Mouse (Mus musculus): ENCODE results near the gene Ndst2.

Ndst2 gene

DNA sequence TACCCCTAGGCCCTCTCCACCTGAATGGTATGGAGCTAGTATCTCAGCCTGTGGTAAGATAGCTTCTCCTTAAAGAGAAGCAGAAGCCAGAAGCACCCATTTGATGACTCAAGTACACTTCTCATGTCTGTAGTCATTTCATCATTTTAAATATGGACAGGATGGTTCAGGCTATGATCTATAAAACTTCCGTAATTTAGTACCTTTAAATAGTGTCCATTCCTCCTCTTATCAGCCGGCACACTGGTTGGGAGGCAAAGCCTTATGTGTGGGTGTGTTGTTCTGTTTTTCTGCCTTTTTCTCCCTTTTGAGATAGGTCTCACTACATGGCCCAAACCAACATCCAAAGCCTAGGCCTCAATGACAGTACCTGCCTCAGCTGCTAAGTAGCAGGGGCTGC lies 35.8 kb downstream of the Ndst2 start:
- DNase-seq (ENCODE audit: low spot score in 2 of 2), result no peak

- DNase-seq (ENCODE audit: low spot score in 2 of 2), result peak in 1 of 2 experiments; percentile 65
These were observed 37.4 kb downstream of the Ndst2 start for GRCm38 (mm10) chr14:20696986-20697385.

DNA sequence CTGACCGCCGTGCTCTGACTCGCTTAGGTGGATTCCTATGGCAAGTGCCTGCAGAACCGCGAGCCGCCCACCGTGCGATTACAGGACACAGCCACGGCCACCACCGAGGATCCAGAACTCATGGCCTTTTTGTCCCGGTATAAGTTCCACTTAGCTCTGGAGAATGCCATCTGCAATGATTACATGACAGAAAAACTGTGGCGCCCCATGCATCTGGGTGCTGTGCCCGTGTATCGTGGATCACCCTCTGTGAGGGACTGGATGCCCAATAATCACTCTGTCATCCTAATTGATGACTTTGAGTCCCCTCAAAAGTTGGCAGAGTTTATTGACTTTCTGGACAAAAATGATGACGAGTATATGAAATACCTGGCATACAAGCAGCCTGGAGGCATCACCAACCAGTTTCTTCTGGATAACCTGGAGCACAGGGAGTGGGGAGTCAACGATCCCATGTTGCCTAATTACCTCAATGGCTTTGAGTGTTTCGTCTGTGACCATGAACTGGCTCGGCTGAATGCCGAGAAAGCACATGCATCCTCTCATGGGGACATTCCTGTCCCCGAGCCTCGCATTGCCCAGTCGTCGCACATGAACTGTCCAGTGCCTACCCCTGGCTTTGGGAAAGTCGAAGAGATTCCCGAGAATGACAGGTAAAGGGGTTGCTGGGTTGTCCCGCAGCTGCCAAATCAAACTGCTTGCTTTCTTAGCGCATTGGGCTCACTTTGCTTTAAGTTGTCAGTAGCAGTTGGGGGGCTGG lies 38.4 kb downstream of the Ndst2 start:
- DNase-seq (ENCODE audit: low spot score in 2 of 2), result peak in 1 of 2 experiments; percentile 52

DNA sequence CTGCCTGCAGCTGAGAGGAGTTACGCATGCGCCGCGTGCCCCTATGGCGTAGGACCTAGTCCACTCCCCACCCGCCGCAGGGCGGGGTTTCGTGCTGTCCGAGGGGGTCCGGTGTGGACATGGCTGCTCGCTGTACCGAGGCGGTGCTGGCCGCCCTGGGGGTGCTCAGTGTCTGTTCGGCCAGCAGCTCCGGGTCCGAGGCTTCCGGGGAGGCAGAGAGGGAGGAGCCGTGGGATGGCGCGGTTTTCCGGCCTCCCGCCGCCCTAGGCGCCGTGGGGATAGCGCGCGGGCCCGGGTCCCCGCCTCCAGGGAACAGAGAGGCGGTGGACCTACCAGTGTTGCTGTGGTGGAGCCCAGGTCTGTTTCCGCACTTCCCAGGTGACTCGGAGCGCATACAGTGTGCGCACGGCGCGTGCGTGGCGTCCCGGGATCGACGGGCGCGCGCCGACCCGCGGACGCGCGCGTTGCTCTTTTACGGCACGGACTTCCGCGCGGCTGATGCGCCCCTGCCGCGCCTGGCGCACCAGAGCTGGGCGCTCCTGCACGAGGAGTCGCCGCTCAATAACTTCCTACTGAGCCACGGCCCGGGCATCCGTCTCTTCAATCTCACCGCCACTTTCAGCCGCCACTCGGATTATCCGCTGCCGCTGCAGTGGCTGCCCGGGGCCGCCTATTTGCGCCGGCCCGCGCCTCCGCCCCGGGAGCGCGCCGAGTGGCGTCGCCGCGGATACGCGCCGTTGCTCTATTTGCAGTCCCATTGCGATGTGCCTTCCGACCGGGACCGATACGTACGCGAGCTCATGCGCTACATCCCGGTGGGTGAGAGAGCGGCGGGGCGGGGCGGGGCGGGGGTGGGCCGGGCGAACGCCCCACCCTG lies 39.2 kb downstream of the Ndst2 start, which contains the start of gene Fut11:
Gene Fut11 (plus strand): TSS at position 85 of the 877 bp plus-strand sequence.
- DNase-seq (ENCODE audit: low spot score in 2 of 2), result peak; percentile 83 to 88

DNA sequence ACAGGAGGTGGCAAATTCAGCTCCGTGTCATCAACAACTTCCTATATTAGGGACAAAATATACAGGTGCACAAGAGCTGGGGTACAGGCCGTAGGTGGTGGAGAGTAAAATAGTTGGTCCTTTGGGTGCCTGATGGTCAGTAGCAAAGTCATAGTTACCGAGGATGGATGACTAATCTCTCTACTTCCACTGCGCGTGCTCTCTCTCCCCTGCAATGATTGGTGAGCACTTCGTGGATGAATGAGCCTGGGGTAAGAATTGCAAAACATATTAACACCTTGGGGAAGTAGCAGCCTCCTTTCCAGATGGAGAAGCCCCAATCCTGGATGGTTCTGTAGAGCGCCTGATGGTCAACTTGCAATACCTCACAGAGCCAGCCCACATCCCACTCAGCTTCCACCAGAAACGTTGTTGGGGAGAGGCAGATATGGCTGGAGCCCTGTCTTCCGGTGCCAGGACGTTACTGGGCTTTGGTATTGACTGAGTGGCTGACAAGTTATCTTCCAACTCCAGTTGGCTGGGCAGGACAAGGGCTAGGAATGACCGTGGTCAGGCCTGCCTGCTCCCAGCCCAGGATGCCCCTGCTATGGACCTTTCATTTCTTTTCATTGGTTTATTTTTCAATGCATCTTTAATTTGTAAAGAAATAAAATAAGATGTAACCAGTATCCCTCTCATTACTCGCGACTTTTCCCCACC lies 40.0 kb downstream of the Ndst2 start:
- DNase-seq (ENCODE audit: low spot score in 2 of 2), result no peak

DNA sequence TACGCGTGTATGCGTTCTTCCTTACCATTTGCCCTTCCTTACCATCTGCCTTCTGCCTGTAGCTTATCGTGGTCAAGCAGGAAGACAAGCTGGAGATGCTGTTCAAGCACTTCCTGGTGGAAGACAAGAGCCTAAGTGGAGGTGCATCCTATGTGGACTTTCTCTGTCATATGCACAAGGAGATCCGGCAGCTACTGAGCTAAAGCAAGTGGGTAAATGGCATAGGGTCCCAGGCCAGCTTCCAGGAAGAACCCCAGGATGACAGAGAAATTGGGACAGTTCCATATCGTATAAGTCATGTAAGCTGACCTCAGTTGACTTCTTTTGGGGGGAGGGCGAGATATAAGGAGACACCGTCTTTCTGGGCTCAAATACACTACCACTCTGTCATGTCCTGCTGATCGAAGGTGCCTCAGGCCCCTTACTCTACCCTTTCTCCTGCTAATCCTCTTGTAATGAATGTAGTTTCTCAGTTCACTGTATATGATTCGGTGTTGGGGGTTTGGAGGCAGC lies 40.7 kb downstream of the Ndst2 start:
- no peak for DNase-seq (ENCODE audit: low spot score in 2 of 2)

DNA sequence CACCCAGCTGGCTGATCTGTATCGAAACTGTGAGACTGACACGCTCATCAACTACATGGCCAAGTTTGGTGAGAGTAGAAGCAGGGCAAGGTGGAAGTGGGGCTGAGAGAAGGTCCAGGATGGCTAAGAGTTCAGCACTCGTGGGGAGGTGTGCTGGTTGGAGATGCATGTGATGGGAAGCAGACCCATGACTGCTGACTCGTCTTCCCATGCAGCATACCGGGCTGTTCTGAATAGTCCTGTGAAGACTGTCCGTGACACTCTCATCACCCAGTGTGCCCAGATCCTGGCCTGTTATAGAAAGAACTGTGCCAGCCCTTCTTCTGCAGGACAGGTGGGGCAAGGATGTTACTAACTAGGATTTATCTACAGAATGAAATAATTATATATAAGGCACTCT lies 42.6 kb downstream of the Ndst2 start:
- no peak for DNase-seq (ENCODE audit: low spot score in 2 of 2)

- no peak for DNase-seq (ENCODE audit: low spot score in 2 of 2)
These were observed 45.4 kb downstream of the Ndst2 start for GRCm38 (mm10) chr14:20689009-20689408.

DNA sequence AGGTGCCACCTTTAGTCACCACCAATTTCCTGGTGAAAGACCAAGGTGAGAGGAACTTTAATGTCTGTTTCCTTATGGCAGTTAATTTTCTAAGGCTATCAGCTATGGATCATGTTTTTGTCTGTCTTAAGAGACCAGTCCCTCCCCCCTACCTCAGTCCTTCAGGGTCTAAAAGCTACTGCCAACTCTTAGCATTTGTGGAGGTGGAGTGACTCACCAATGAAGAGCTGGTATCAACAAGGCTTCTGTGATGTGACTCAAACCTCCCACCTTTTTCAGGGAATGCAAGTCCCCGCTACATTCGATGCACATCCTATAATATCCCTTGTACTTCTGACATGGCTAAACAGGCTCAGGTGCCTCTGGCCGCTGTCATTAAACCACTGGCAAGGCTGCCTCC lies 47.8 kb downstream of the Ndst2 start:
- DNase-seq (ENCODE audit: low spot score in 2 of 2), result no peak

- peak in 1 of 2 experiments; percentile 60 for DNase-seq (ENCODE audit: low spot score in 2 of 2)
These were observed 51.9 kb downstream of the Ndst2 start for GRCm38 (mm10) chr14:20682498-20682897.

DNA sequence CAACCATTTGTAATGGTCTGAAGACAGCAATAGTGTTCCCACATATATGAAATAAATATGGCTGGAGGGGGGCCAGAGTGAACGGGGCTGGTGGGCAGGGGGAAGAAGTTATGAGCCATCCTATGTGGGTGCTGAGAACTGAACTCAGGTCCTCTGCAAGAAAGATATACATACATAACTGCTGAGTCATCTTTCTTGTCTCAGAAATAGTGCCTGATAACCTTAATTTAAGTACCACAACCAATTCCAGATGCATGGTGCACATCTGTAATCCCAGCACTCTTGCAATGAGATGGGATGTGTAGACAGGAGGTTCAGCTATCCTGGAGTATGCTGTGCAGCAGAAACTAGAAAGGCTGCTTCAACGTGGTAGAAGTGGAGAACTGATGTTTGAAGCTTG lies 52.6 kb downstream of the Ndst2 start:
- DNase-seq (ENCODE audit: low spot score in 2 of 2), result no peak

GRCm38 (mm10) chr14:20677906-20678305 lies 56.5 kb downstream of the Ndst2 start:
- DNase-seq (ENCODE audit: low spot score in 2 of 2), result no peak

DNA sequence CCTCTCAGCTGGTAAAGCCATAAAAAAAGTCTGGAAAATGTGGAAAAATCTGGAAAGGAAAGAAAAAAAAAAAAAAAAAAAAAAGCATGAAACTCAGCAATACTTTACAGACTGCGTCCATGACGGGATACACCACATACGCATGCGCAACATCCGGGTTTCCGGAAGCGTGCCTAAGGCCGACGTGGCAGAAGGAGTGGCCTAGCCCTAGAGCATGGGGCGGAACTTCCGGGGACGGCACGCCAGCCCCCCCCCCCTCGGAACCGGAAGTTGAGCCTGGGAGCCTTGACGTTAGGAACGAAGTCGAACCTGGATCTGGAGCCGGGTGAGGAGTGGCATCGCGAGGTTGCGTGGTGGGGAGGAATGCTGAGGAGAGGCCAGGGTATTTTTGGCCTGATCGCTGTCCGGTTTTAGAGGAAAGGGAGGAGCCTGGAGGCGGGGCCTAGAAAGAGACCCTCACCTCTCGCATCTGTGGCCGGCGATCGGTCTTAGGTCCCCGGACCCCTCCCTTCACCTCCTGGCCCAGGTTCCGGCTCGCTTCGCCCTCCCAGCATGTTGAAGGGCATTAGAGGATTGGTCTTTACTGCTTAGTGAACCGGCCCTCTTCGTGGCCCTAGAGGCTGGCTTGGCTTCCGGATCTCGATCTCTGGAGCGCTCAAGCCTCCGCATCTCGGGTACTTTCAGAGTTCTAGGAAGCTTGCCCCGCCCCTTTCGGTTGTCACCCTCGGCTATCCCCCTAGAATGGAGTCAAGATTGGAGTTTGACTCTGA lies 60.1 kb downstream of the Ndst2 start, which contains the start of gene Sec24c:
Gene Sec24c (plus strand): TSS at position 245 of the 770 bp plus-strand sequence.
- DNase-seq (ENCODE audit: low spot score in 2 of 2), result peak; percentile 93 to 99

GRCm38 (mm10) chr14:20673735-20674063 lies 60.7 kb downstream of the Ndst2 start:
- peak; percentile 27 to 43 for DNase-seq (ENCODE audit: low spot score in 2 of 2)

All from spleen, postnatal 10 days (tissue).